Mouse (Mus musculus) midbrain, postnatal 0 days (tissue): Measurements from ENCODE around the gene 6430571L13Rik. TPM values are rescaled to one million over a fixed set of nuclear protein-coding genes. Genes with fewer than 3 reads are reported as not detected.

ENCODE experiments used
- ATAC-seq: fragments of 200-750 bp; cut with Nextera tagmentation; 2 replicates; pipeline ENCODE4 v1.8.0; 2017; ENCODE audit warnings: moderate number of reproducible peaks, mild to moderate bottlenecking, moderate TSS enrichment, moderate library complexity; ENCODE audit not compliant: low FRiP score
- DNase-seq: peaks from one replicate; pipeline ENCODE4 v3.0.0-alpha.2; 2015; ENCODE audit warnings: low spot score
- H3K27ac ChIP-seq: fragments of 300-500 bp; sonication (generic); 2 replicates; pipeline ENCODE4 v1.5.1; 2014; ENCODE audit warnings: low read depth, mild to moderate bottlenecking, low read length, mixed read lengths
- H3K27me3 ChIP-seq: fragments of 300-500 bp; sonication (generic); 2 replicates; pipeline ENCODE4 v1.6.1; 2014; ENCODE audit warnings: low read length, control low read depth, mixed read lengths; ENCODE audit not compliant: insufficient read depth
- H3K36me3 ChIP-seq: fragments of 300-500 bp; sonication (generic); 2 replicates; pipeline ENCODE4 v1.6.1; 2014; ENCODE audit warnings: low read length, control low read depth, mixed read lengths; ENCODE audit not compliant: insufficient read depth
- H3K4me1 ChIP-seq: fragments of 300-500 bp; sonication (generic); 2 replicates; pipeline ENCODE4 v1.6.1; 2014; ENCODE audit warnings: mild to moderate bottlenecking, control low read depth, antibody characterized with exemption, low read length, mixed read lengths; ENCODE audit not compliant: insufficient read depth
- H3K4me2 ChIP-seq: fragments of 300-500 bp; sonication (generic); 2 replicates; pipeline ENCODE4 v1.6.1; 2014; ENCODE audit warnings: low read depth, mild to moderate bottlenecking, low read length, mixed read lengths; ENCODE audit not compliant: poor library complexity, severe bottlenecking
- H3K4me3 ChIP-seq: fragments of 300-500 bp; sonication (generic); 2 replicates; pipeline ENCODE4 v1.5.1; 2014; ENCODE audit warnings: low read depth, mild to moderate bottlenecking, low read length, moderate library complexity
- H3K9ac ChIP-seq: fragments of 300-500 bp; sonication (generic); replicated peaks from 2 replicates; pipeline ENCODE4 v1.6.1; 2014; ENCODE audit warnings: mild to moderate bottlenecking, low read length, moderate library complexity, mixed read lengths; ENCODE audit not compliant: poor library complexity, severe bottlenecking
- H3K9me3 ChIP-seq: fragments of 300-500 bp; sonication (generic); 2 replicates; pipeline ENCODE4 v1.6.1; 2016; ENCODE audit warnings: low read length, control low read depth
- CTCF ChIP-seq: IDR thresholded peaks from 2 replicates; pipeline ENCODE4 v1.5.1; 2016; ENCODE audit warnings: antibody characterized with exemption, mild to moderate bottlenecking
- WGBS: fragments of 180-500 bp; shearing (Covaris S2); extraction: QIAGEN DNeasy Blood & Tissue Kit; methylation state at CpG from one replicate; pipeline ENCODE4 v1.1.7; 2014; 5-methylcytosine and 5-hydroxymethylcytosine counted together
- polyA plus RNA-seq: library from polyadenylated mRNA; unstranded; fragments of >200 nt; fragmentation: Nextera tagmentation; extraction: Ambion mirVana; gene quantifications from 2 replicates; pipeline ENCODE4 v1.2.1, GENCODE M21; 2015
- total RNA-seq: library from RNA; depleted of rRNA; stranded (reverse); fragments of >200 nt; gene quantifications from 2 replicates; pipeline ENCODE4 v1.2.3, GENCODE M21; 2014

The 6430571L13Rik gene
- total and polyA plus RNA-seq, 2 experiments from 2014 or later, result 10.4 to 13.6 TPM

DNA sequence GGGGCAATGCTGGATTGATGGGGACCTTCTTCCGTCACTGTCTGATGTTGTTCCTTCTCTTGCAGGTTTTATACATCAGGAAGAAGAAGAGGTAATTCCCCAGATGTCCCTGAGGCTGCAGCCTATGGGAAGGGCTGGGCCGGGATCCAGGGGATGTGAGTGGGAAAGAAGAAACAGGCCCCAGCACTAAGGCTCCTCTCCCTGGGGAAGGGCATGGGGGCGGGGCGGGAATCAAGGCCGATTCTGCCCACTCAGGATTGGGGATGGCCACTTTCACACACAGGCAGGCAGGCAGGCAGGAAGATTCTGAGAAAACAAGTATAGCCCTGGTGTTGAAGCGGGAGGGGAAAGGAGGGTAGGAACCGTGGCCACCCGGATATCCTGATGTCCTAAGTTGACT is 5.7 kb downstream of the 6430571L13Rik start:
- Histone ChIP-seq H3K4me1 (0 out of 2 replicates have a peak, but pooled peaks cover 4% of the 10 kb centered on the region), H3K27ac (no peak overlapping the region), H3K9ac (no peak overlapping the region), H3K4me2 (no peak overlapping the region), H3K4me3 (no peak overlapping the region), H3K9me3 (no peaks in the 10 kb centered on the region), H3K27me3 (no peaks in the 10 kb centered on the region), H3K36me3 (peaks cover 5% of the 10 kb centered on the region; the same call in 1 of the 2 replicates)
- 89% methylated on average over 7 of the region's 8 CpGs for WGBS
- ATAC-seq (no peak), DNase-seq (no peak)
- no peak for TF ChIP-seq CTCF

DNA sequence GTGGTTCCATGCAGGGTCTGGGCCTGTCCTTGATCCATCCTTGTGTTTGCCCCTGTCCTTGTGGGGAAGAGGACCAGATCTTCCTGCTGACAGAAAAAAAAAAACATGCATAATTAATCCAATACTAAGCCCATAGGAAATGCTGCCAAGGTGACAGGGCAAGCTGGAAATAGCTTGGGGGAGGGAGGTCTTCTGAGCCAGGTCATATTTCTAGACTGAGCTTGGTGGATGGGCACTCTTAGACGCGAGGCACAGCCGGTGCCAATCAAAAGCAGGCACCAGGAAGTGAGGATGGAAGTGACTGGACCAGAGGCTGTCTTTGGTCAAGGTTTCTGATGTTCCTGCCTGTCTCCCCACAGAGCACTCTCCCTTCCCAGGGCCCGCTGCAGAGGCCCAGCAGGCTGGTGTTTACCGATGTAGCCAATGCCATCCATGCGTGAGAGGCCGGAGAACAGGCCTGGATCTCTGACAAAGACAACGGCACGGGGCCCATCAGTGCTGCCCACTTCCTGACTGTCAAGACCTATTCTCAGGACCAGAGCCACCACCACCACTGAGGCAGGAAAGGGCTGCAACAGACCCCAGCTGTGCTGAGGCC is 7.3 kb downstream of the 6430571L13Rik start:
- 76% methylated on average over 9 of the region's 9 CpGs for WGBS
- peaks cover 5% of the 10 kb centered on the region; the same call in 1 of the 2 replicates for H3K36me3 ChIP-seq
- no peak for TF ChIP-seq CTCF
- H3K9me3 ChIP-seq, result no peaks in the 10 kb centered on the region
- DNase-seq (no peak), ATAC-seq (no peak)
- no peaks in the 10 kb centered on the region for H3K4me1 ChIP-seq
- no peak overlapping the region for H3K9ac ChIP-seq
- H3K4me2 ChIP-seq, result no peak overlapping the region
- H3K27ac ChIP-seq, result no peak overlapping the region
- H3K27me3 ChIP-seq, result no peaks in the 10 kb centered on the region
- no peak overlapping the region for H3K4me3 ChIP-seq

DNA sequence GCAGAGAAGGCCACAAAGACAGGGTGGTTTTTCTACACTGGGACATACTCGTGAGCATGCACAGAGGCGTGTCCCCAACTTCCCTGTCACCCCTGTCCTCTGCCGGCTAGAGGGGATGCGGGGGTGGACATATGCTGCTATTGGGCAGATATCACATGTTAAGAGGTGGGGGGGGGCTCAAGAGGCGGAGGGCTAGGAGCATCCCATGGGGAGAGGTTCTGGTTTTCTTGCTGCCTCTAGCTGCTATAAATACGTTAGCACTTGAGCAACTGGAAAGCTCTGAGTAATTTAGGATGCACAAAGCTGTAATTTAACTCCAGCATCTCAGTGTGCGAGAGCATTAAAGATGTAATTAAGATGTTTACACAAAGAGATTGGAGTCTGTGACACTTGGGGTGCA is 8.9 kb downstream of the 6430571L13Rik start:
- WGBS, result 68% methylated on average over 7 of the region's 7 CpGs
- Histone ChIP-seq H3K4me1 (no peaks in the 10 kb centered on the region), H3K4me2 (no peak overlapping the region), H3K9ac (no peak overlapping the region), H3K27ac (no peak overlapping the region), H3K27me3 (no peaks in the 10 kb centered on the region), H3K9me3 (no peaks in the 10 kb centered on the region), H3K4me3 (no peak overlapping the region), H3K36me3 (peaks cover 5% of the 10 kb centered on the region; the same call in 1 of the 2 replicates)
- ATAC-seq (no peak), DNase-seq (no peak)
- no peak for TF ChIP-seq CTCF

DNA sequence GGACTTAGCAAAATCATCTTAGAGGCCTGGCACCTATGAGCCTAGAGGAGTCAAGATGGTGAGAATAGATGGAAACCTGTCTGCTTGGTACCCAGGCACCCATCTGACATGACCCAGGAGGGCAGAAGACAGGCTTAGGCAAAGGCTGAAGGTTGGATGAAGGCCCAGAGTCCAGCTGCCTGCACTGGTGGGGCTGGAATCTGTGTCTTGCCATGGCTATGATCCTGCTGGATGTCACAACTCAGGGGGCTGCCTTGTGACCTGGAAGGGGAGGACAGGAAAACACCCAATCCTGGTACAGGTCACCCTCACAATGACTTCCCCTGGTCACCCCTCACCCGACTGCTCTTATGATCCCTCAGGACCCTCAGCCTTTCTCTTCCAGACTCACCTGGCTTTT is 14.4 kb downstream of the 6430571L13Rik start:
- ATAC-seq (no peak), DNase-seq (no peak)
- Histone ChIP-seq H3K27ac (no peak overlapping the region), H3K9me3 (no peaks in the 10 kb centered on the region), H3K4me1 (no peaks in the 10 kb centered on the region), H3K4me3 (no peak overlapping the region), H3K9ac (no peak overlapping the region), H3K36me3 (no peaks in the 10 kb centered on the region), H3K27me3 (no peaks in the 10 kb centered on the region), H3K4me2 (no peak overlapping the region)
- WGBS, result 78% methylated on average over 1 of the region's 1 CpGs
- no peak for TF ChIP-seq CTCF

DNA sequence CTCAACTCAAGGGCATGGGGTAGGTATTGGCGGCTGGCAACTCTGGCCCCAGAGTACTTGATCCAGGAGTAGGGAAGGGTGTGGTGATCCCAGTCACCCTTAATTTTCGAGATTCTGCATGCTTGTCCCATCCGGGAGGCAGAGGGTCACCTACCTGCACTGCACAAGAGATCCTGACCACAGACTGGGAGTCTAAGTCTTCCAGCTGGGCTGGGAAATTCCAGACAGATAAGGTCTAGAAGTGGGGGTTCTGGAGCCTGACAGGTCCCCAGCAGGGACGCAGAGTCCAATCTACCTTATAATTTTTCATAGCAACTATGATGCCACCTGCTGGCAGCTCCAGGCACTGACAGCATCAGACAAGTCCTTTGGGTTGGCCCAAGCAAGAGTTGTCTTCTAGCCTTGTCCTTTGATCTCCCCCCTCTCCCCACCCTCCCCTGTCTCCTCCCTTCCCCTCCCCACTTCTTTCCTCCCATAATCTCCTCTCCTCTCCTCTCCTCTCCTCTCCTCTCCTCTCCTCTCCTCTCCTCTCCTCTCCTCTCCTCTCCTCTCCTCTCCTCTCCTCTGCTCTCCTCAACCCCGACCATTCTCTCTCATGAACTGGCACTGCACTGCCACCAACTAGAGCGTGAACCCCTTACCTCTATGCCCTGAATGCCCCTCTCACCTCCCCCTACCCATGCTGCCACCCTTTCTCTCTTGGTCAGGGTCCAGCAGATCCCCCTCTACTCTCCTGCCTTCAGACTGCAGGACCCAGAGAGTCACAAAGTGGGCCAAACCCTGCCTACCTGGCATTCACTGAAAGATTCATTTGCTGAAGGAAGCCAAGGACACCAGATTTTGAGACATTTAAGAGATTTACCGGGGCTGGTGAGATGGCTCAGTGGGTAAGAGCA is 15.7 kb downstream of the 6430571L13Rik start:
- 47% methylated on average over 6 of the region's 7 CpGs for WGBS
- Histone ChIP-seq H3K36me3 (no peaks in the 10 kb centered on the region), H3K27me3 (no peaks in the 10 kb centered on the region), H3K4me3 (no peak overlapping the region), H3K9me3 (no peaks in the 10 kb centered on the region), H3K4me2 (no peak overlapping the region), H3K4me1 (no peaks in the 10 kb centered on the region), H3K27ac (no peak overlapping the region), H3K9ac (no peak overlapping the region)
- no peak for ATAC-seq
- peak; percentile 76 for TF ChIP-seq CTCF
- peak; percentile 77 for DNase-seq

DNA sequence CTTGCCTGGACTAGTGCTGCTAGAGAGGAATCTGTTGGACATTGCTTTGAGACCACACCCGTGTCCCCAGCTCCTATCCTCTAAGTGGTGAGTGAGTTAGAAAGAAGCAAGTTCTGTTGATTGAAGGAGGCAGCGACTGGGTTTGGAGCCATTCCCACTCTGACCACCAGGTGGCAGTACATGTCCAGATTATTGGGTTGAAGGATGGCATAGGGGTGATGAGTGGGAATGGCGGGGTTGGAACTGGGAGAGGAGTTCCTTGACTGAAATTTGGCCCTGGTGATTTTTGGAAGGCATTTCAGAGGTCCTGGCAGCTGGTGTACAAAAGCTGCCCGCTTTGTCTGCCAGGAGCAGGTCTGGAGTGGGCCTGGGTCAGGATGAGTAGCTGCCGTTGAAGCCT is 17.2 kb downstream of the 6430571L13Rik start:
- Histone ChIP-seq H3K9ac (no peak overlapping the region), H3K4me3 (no peak overlapping the region), H3K4me1 (no peaks in the 10 kb centered on the region), H3K36me3 (no peaks in the 10 kb centered on the region), H3K9me3 (no peaks in the 10 kb centered on the region), H3K27me3 (no peaks in the 10 kb centered on the region), H3K4me2 (no peak overlapping the region), H3K27ac (no peak overlapping the region)
- ATAC-seq (peak; percentile 24; the same call in 1 of the 2 replicates), DNase-seq (peak; percentile 88)
- TF ChIP-seq CTCF, result peak; percentile 99
- WGBS, result 20% methylated on average over 5 of the region's 5 CpGs
